Mouse (Mus musculus): ENCODE data around the gene Il17f. TPM values are rescaled to one million over a fixed set of nuclear protein-coding genes. Genes with fewer than 3 reads are reported as not detected.
"Not testable (repeated sequence)": the region's sequence is repeated elsewhere in the genome, so short reads cannot be mapped to it uniquely, and the experiment has no call there.

Gene Il17f
- polyA plus RNA-seq, 1 experiment from 2014 or later: 0.16 TPM

- not testable (repeated sequence) for H3K27me3 ChIP-seq (replicated peaks); H3K4me1 ChIP-seq; H3K27ac ChIP-seq; ATAC-seq (ENCODE audit: low FRiP score, low read depth); H3K4me3 ChIP-seq; H3K36me3 ChIP-seq; H3K4me2 ChIP-seq (replicated peaks); H3K9me3 ChIP-seq; H3K9ac ChIP-seq
- WGBS: 83% methylated on average over 4 of the region's 4 CpGs
These were observed 16.2 kb downstream of the Il17f start for GRCm38 (mm10) chr1:20774026-20774730.

DNA sequence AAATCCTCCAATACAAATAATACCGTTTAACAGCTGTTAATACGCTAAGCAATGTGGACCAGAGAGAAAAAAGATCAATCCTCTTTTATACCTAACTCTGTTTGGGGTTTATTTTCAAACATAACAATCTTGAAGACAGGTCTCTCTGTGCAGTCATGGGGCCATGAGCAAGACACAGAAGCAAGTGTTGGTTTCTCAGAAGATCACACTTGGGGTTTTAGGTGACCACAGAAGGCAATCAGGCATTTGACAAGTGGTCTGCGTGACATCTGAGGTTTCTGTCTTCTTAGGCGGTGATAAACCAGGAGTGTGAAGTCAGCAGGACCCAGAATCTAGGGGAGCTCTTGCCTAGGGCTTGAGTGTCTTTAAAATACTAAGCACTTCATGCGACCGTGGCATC, 23.9 kb downstream of the Il17f start:
- H3K4me1 ChIP-seq: no peaks in the 10 kb centered on the region
- no peaks in the 10 kb centered on the region for H3K36me3 ChIP-seq
- H3K4me3 ChIP-seq: no peak overlapping the region
- ATAC-seq (ENCODE audit: low FRiP score, low read depth): no peak
- H3K9me3 ChIP-seq: no peaks in the 10 kb centered on the region
- no peak overlapping the region for H3K4me2 ChIP-seq (replicated peaks)
- no peak overlapping the region for H3K9ac ChIP-seq
- no peak overlapping the region for H3K27ac ChIP-seq
- no peaks in the 10 kb centered on the region for H3K27me3 ChIP-seq (replicated peaks)
- 80% methylated on average over 6 of the region's 6 CpGs for whole genome bisulfite sequencing

DNA sequence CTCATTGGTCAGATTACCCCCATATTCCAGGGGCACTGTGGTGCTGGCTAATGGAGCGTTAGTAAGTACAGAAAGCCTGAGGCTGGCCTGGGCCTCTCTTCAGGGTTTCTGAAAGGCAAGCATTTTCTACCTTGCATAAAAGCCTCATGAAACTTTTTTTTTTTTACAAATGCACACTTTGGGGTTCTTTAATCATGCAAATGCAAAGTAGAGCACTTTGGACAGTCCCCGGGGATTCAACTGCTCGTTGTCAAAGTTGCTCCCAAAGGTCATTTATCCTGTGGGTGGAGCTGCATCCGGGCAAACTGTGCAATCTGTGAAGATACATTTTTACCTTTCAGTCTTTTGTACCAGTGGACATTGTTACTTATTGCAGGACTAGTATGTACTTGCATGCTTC, 29.0 kb downstream of the Il17f start:
- Histone ChIP-seq H3K4me1 (no peaks in the 10 kb centered on the region), H3K9ac (no peak overlapping the region), H3K4me2 (replicated peaks) (no peak overlapping the region), H3K4me3 (no peak overlapping the region), H3K27ac (no peak overlapping the region), H3K36me3 (no peaks in the 10 kb centered on the region), H3K9me3 (no peaks in the 10 kb centered on the region), H3K27me3 (replicated peaks) (no peaks in the 10 kb centered on the region)
- WGBS: 44% methylated on average over 4 of the region's 4 CpGs
- ATAC-seq (ENCODE audit: low FRiP score, low read depth): no peak

DNA sequence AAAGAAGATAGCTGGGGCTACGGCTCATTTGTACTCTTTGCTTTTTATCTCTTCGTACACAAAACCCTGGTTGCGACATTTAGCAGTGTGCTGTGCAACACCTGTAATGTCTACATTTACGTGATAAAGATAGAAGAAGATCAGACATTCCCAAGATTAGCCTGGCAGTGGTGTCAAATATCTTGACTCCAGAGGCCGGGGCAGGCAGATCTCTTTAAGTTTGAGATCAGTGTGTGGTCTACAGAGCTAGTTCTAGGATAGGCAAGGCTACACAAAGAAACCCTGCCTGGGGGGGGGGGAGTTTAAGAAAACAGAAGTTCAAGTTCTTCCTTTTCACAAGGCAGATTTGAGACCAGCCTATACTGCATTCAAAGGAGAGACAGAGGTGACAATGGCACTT, 30.1 kb downstream of the Il17f start:
- Histone ChIP-seq H3K4me1 (no peaks in the 10 kb centered on the region), H3K9ac (no peak overlapping the region), H3K27me3 (replicated peaks) (no peaks in the 10 kb centered on the region), H3K4me2 (replicated peaks) (no peak overlapping the region), H3K9me3 (no peaks in the 10 kb centered on the region), H3K27ac (no peak overlapping the region), H3K36me3 (no peaks in the 10 kb centered on the region), H3K4me3 (no peak overlapping the region)
- 90% methylated on average over 5 of the region's 5 CpGs for WGBS
- no peak for ATAC-seq (ENCODE audit: low FRiP score, low read depth)

DNA sequence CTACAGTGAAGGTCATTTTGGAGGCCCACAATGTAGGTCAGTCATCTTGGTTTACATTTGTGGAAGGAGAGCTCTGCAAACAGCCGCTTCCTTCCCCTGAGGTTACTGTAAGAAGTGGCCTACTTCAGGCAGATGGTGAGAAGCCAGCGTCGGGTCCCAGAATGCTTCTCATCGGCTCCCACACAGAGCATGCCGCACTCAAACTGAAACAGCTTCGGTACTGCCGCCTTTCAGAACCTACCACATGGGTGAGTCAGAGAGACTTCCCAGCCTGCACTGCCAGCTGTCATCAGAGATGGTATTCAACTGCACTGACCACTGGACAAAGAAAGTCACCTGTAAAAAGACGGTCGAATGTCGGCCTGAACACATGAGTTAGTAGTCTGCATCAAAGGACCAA, 30.6 kb downstream of the Il17f start:
- Histone ChIP-seq H3K27me3 (replicated peaks) (no peaks in the 10 kb centered on the region), H3K27ac (no peak overlapping the region), H3K36me3 (no peaks in the 10 kb centered on the region), H3K9me3 (no peaks in the 10 kb centered on the region), H3K4me1 (no peaks in the 10 kb centered on the region), H3K4me2 (replicated peaks) (no peak overlapping the region), H3K9ac (no peak overlapping the region), H3K4me3 (no peak overlapping the region)
- no peak for ATAC-seq (ENCODE audit: low FRiP score, low read depth)
- WGBS: 86% methylated on average over 10 of the region's 10 CpGs

- ATAC-seq (ENCODE audit: low FRiP score, low read depth): no peak
- WGBS: 89% methylated on average over 3 of the region's 3 CpGs
These were observed 32.8 kb downstream of the Il17f start for GRCm38 (mm10) chr1:20757586-20757985.

DNA sequence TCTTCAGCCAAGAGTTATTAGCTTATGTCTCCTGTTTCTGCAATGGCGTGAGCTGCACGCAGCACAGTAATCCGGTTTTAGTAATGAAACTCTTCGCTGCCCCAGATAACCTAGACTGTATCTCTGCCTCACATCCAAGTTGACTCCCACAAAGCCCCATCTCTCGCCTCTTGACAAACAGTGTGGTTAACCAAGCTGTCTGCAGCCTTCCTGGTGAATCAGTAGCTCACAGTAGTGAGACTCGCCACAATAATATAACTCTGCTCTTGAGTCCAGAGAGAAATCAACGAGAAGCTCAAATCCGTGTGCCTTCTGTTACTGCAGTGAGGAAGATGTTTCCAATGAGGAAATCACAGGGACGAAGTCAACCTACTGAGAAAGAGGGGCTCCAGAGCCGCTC, 36.0 kb downstream of the Il17f start:
- no peaks in the 10 kb centered on the region for H3K4me1 ChIP-seq
- ATAC-seq (ENCODE audit: low FRiP score, low read depth): no peak
- no peaks in the 10 kb centered on the region for H3K9me3 ChIP-seq
- no peaks in the 10 kb centered on the region for H3K36me3 ChIP-seq
- 89% methylated on average over 10 of the region's 10 CpGs for WGBS
- H3K4me2 ChIP-seq (replicated peaks): no peak overlapping the region
- no peak overlapping the region for H3K27ac ChIP-seq
- H3K4me3 ChIP-seq: no peak overlapping the region
- H3K9ac ChIP-seq: no peak overlapping the region
- H3K27me3 ChIP-seq (replicated peaks): no peaks in the 10 kb centered on the region

More at GRCm38 (mm10) chr1:20757586-20757985, 32.8 kb downstream of the Il17f start:
- H3K27ac ChIP-seq: no peak overlapping the region
- no peak overlapping the region for H3K4me2 ChIP-seq (replicated peaks)
- H3K9ac ChIP-seq: no peak overlapping the region
- H3K4me3 ChIP-seq: no peak overlapping the region
- H3K36me3 ChIP-seq: no peaks in the 10 kb centered on the region
- no peaks in the 10 kb centered on the region for H3K9me3 ChIP-seq
- no peaks in the 10 kb centered on the region for H3K4me1 ChIP-seq
- H3K27me3 ChIP-seq (replicated peaks): no peaks in the 10 kb centered on the region

- Histone ChIP-seq H3K27me3 (replicated peaks) (no peaks in the 10 kb centered on the region), H3K9me3 (no peaks in the 10 kb centered on the region), H3K4me3 (no peak overlapping the region), H3K27ac (no peak overlapping the region), H3K9ac (no peak overlapping the region), H3K36me3 (no peaks in the 10 kb centered on the region), H3K4me2 (replicated peaks) (no peak overlapping the region), H3K4me1 (no peaks in the 10 kb centered on the region)
- ATAC-seq (ENCODE audit: low FRiP score, low read depth): no peak
- 83% methylated on average over 3 of the region's 3 CpGs for WGBS
These were observed 49.9 kb downstream of the Il17f start for GRCm38 (mm10) chr1:20740496-20740998.

- Histone ChIP-seq H3K4me2 (replicated peaks) (no peak overlapping the region), H3K36me3 (no peaks in the 10 kb centered on the region), H3K4me1 (no peaks in the 10 kb centered on the region), H3K9ac (no peak overlapping the region), H3K4me3 (no peak overlapping the region), H3K27me3 (replicated peaks) (no peaks in the 10 kb centered on the region), H3K27ac (no peak overlapping the region), H3K9me3 (no peaks in the 10 kb centered on the region)
- 88% methylated on average over 2 of the region's 2 CpGs for WGBS
- ATAC-seq (ENCODE audit: low FRiP score, low read depth): no peak
These were observed 51.9 kb downstream of the Il17f start for GRCm38 (mm10) chr1:20738483-20738882.

- no peak overlapping the region for H3K27ac ChIP-seq
- H3K9me3 ChIP-seq: no peaks in the 10 kb centered on the region
- ATAC-seq (ENCODE audit: low FRiP score, low read depth): no peak
- WGBS: 85% methylated on average over 4 of the region's 4 CpGs
- no peak overlapping the region for H3K9ac ChIP-seq
- no peak overlapping the region for H3K4me3 ChIP-seq
- H3K4me1 ChIP-seq: no peaks in the 10 kb centered on the region
- no peak overlapping the region for H3K4me2 ChIP-seq (replicated peaks)
- no peaks in the 10 kb centered on the region for H3K27me3 ChIP-seq (replicated peaks)
- no peaks in the 10 kb centered on the region for H3K36me3 ChIP-seq
These were observed 53.8 kb downstream of the Il17f start for GRCm38 (mm10) chr1:20736572-20736971.

DNA sequence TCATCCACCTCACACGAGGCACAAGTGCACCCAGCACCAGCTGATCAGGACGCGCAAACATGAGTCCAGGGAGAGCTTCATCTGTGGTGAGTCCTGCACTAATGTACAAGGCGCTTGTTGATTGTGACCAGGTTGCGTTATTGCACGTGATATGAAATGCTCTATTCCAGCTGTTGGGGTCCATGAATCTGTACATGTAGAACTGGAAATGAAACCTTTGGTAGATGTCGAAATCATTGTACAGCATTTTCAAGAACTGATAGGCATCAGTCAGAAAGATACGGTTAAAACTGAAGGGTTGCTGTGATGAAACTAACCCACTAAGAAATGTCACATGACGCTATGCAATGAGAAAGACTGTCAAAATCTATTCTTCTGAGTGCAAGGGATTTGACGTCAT, 59.5 kb downstream of the Il17f start, which contains the start of gene Il17a:
Gene Il17a (plus strand): TSS at position 3 of the 400 bp plus-strand sequence.
- Histone ChIP-seq H3K27me3 (replicated peaks) (no peaks in the 10 kb centered on the region), H3K4me3 (no peak within 1 kb of the TSS), H3K9ac (no peak within 1 kb of the TSS), H3K27ac (no peak within 1 kb of the TSS), H3K36me3 (no peaks in the 10 kb centered on the region), H3K4me2 (replicated peaks) (no peak within 1 kb of the TSS), H3K9me3 (peaks cover 8% of the 10 kb centered on the region; the same call in 1 of the 2 replicates), H3K4me1 (no peaks in the 10 kb centered on the region)
- ATAC-seq (ENCODE audit: low FRiP score, low read depth): no peak
- WGBS: 92% methylated on average over 10 of the region's 10 CpGs

All from neural tube, embryonic 12.5 days (tissue).